Mouse (Mus musculus) spleen, postnatal 14 days (tissue): ENCODE results near the gene Ppard.

Experiments
- DNase-seq, 2 experiments: peaks; one replicate each; pipeline ENCODE4 v3.0.0; 2021 to 2022; ENCODE audit warnings: low spot score in 2 of 2

Gene Ppard

GRCm38 (mm10) chr17:28286133-28286532, 53.6 kb downstream of the Ppard start:
- no peak for DNase-seq

- no peak for DNase-seq
These were observed 54.5 kb downstream of the Ppard start for GRCm38 (mm10) chr17:28286964-28287363.

GRCm38 (mm10) chr17:28287578-28287977, 55.1 kb downstream of the Ppard start:
- no peak for DNase-seq

GRCm38 (mm10) chr17:28287980-28288379, 55.5 kb downstream of the Ppard start:
- DNase-seq = no peak

GRCm38 (mm10) chr17:28290262-28290661, 57.8 kb downstream of the Ppard start:
- DNase-seq = no peak

- DNase-seq = no peak
These were observed 58.2 kb downstream of the Ppard start for GRCm38 (mm10) chr17:28290671-28291070.

- DNase-seq = no peak
These were observed 58.8 kb downstream of the Ppard start for GRCm38 (mm10) chr17:28291346-28291745.

GRCm38 (mm10) chr17:28293716-28294115, 61.2 kb downstream of the Ppard start:
- DNase-seq = no peak

- no peak for DNase-seq
These were observed 62.2 kb downstream of the Ppard start for GRCm38 (mm10) chr17:28294449-28295333.

- no peak for DNase-seq
These were observed 66.4 kb downstream of the Ppard start for GRCm38 (mm10) chr17:28298888-28299287.

- DNase-seq = no peak
These were observed 67.3 kb downstream of the Ppard start for GRCm38 (mm10) chr17:28299669-28300320.

GRCm38 (mm10) chr17:28300323-28300722, 67.8 kb downstream of the Ppard start:
- no peak for DNase-seq

GRCm38 (mm10) chr17:28300850-28301249, 68.3 kb downstream of the Ppard start:
- no peak for DNase-seq

GRCm38 (mm10) chr17:28305172-28305571, 72.7 kb downstream of the Ppard start:
- no peak for DNase-seq

- DNase-seq = peak; percentile 72 to 87
These were observed 76.0 kb downstream of the Ppard start for GRCm38 (mm10) chr17:28308297-28309195.

GRCm38 (mm10) chr17:28310831-28311230, 78.3 kb downstream of the Ppard start:
- DNase-seq = no peak

GRCm38 (mm10) chr17:28311366-28312132, 79.0 kb downstream of the Ppard start:
- no peak for DNase-seq

GRCm38 (mm10) chr17:28312232-28313211, 80.0 kb downstream of the Ppard start:
- DNase-seq = peak in 1 of 2 experiments; percentile 43

- peak; percentile 91 for DNase-seq
These were observed 80.8 kb downstream of the Ppard start, which contains the start of gene Fance for GRCm38 (mm10) chr17:28313212-28313879. Gene Fance (plus strand): TSS chr17:28313519.
